Mouse (Mus musculus) heart, postnatal 0 days (tissue): Measurements from ENCODE around the gene Jsrp1.

Experiments used
- CTCF ChIP-seq: IDR thresholded peaks from 2 replicates; pipeline ENCODE4 v1.5.1; 2016; ENCODE audit warnings: antibody characterized with exemption, control low read depth, low read depth
- EP300 ChIP-seq: IDR thresholded peaks from 2 replicates; pipeline ENCODE4 v1.6.1; 2016; ENCODE audit warnings: antibody characterized with exemption, low read depth

- TF ChIP-seq CTCF: no peak
- no peak for TF ChIP-seq EP300
Observed at GRCm38 (mm10) chr10:80761821-80762220, 51.5 kb downstream of the Jsrp1 start.
